Mouse (Mus musculus): ENCODE results near the gene Bdkrb2.

DNA sequence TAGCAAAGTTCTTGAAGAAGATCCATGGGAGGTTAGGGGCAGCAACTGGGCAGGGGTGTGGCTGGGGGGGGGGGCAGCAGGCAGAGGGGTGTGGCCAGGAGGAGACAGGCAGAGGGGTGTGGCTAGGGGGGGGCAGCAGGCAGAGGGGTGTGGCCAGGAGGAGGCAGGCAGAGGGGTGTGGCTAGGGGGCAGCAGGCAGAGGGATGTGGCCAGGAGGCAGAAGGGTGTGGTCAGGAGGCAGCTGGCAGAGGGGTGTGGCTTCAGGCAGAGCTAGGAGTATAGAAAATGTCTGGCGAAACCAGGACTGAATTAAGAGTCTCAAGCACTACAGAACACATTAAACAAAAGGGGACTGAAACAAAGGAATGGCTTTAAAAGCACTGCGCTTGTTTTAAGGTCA is 20.5 kb downstream of the Bdkrb2 start:
- TF ChIP-seq CTCF (IDR thresholded peaks at IDR 0.05; ENCODE audit: extremely low read depth, insufficient read depth, insufficient read length, insufficient replicate concordance), result no peak
- no peak for TF ChIP-seq POLR2A (IDR thresholded peaks at IDR 0.05; ENCODE audit: low read depth, low read length)

Measured in spleen, adult 2 months (tissue).